23 mouse cellular contexts compared by ENCODE assay signal in the genomic region with DNA sequence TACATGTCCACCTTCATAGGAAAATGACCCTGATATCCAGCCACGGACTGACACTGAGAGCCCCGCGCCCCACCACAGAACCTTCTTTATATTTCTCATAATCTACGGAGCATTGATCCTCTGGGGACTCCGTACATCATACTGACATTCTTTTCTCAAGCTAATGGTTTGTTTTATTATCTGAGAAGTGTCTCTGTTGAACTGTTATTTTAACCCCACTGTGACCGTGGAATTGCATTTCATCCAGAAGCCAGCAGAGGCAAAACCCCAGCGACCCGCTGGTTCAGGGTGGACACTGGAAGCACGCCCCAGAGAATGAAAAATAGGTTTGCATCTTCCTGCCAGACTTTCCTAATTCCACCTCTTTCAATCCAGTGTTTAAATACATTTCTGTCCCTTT.
A peak's percentile ranks its signal among the peaks of the same experiment; 100 is the strongest.
DNase-seq lines count a peak whose midpoint lies in the region; ATAC-seq lines count a peak whose summit lies in the region.
"Had no signal": no experiment of that assay in that cellular context is flagged by ENCODE, and none has a peak within 500 bp of the region (broad histone marks: within the 10 kb centered on the region; RNA-seq: fewer than 3 reads in every experiment).

No protein-coding gene starts in this region.

- no peak overlapping the region for H3K9ac ChIP-seq in kidney, embryonic 14.5 days (ENCODE audit: low read depth, low read length)
- H3K9ac ChIP-seq in hindbrain, embryonic 14.5 days: peak overlapping the region; percentile 4; the same call in 1 of the 2 replicates
- no peak overlapping the region for H3K9ac ChIP-seq in forebrain, embryonic 15.5 days (replicated peaks)
- H3K9ac ChIP-seq: forebrain, embryonic 12.5 days; heart, embryonic 15.5 days; kidney, embryonic 15.5 days; limb, embryonic 12.5 days; liver, postnatal 0 days had no signal

- no peaks in the 10 kb centered on the region for H3K4me1 ChIP-seq in kidney, embryonic 14.5 days (ENCODE audit: control insufficient read depth, insufficient read depth, low read length)
- peaks cover 4% of the 10 kb centered on the region for H3K4me1 ChIP-seq in hindbrain, embryonic 14.5 days (replicated peaks; ENCODE audit: control insufficient read depth, insufficient read depth, low read length)
- H3K4me1 ChIP-seq in forebrain, embryonic 15.5 days: peaks cover 12% of the 10 kb centered on the region

- H3K4me3 ChIP-seq in kidney, embryonic 14.5 days (ENCODE audit: low read length): no peak overlapping the region
- H3K4me3 ChIP-seq in hindbrain, embryonic 14.5 days (replicated peaks; ENCODE audit: low read length): no peak overlapping the region
- no peak overlapping the region for H3K4me3 ChIP-seq in forebrain, embryonic 15.5 days
- H3K4me3 ChIP-seq: forebrain, embryonic 12.5 days; gastrocnemius, adult 2 months; heart, embryonic 15.5 days; kidney, embryonic 15.5 days; layer of hippocampus, adult 2 months; limb, embryonic 12.5 days had no signal

- WGBS in kidney, embryonic 14.5 days: 19% methylated on average over 9 of the region's 9 CpGs
- 25% methylated on average over 9 of the region's 9 CpGs for WGBS in hindbrain, embryonic 14.5 days
- 68% methylated on average over 9 of the region's 9 CpGs for WGBS in forebrain, embryonic 15.5 days

- H3K36me3 ChIP-seq in kidney, embryonic 14.5 days (ENCODE audit: control insufficient read depth, insufficient read depth, low read length): no peaks in the 10 kb centered on the region
- H3K36me3 ChIP-seq in hindbrain, embryonic 14.5 days (replicated peaks; ENCODE audit: control insufficient read depth, insufficient read depth): no peaks in the 10 kb centered on the region
- no peaks in the 10 kb centered on the region for H3K36me3 ChIP-seq in forebrain, embryonic 15.5 days
- H3K36me3 ChIP-seq: forebrain, embryonic 12.5 days; heart, embryonic 15.5 days; kidney, embryonic 15.5 days; limb, embryonic 12.5 days had no signal

- no peak overlapping the region for H3K4me2 ChIP-seq in kidney, embryonic 14.5 days (replicated peaks; ENCODE audit: low read depth, low read length)
- no peak overlapping the region; the same call in 1 of the 2 replicates for H3K4me2 ChIP-seq in hindbrain, embryonic 14.5 days (replicated peaks)
- no peak overlapping the region for H3K4me2 ChIP-seq in forebrain, embryonic 15.5 days (replicated peaks)
- H3K4me2 ChIP-seq: forebrain, embryonic 12.5 days; heart, embryonic 15.5 days; kidney, embryonic 15.5 days; limb, embryonic 12.5 days; liver, embryonic 11.5 days had no signal

- intact Hi-C loops in left cerebral cortex, postnatal 4 days (cut with DNase I): no loop called here

- H3K27ac ChIP-seq in kidney, embryonic 14.5 days (ENCODE audit: low read depth, low read length): no peak overlapping the region
- no peak overlapping the region for H3K27ac ChIP-seq in hindbrain, embryonic 14.5 days
- no peak overlapping the region for H3K27ac ChIP-seq in forebrain, embryonic 15.5 days (replicated peaks)
- H3K27ac ChIP-seq: forebrain, embryonic 12.5 days; gastrocnemius, adult 2 months; heart, embryonic 15.5 days; kidney, embryonic 15.5 days; layer of hippocampus, adult 2 months; limb, embryonic 12.5 days; stomach, postnatal 0 days had no signal

- H3K27me3 ChIP-seq in kidney, embryonic 14.5 days (ENCODE audit: control insufficient read depth, insufficient read depth, low read length): peaks cover 68% of the 10 kb centered on the region
- H3K27me3 ChIP-seq in hindbrain, embryonic 14.5 days (ENCODE audit: control insufficient read depth, insufficient read depth, low read length): 0 out of 2 replicates have a peak, but pooled peaks cover 17% of the 10 kb centered on the region
- H3K27me3 ChIP-seq in forebrain, embryonic 15.5 days: peaks cover 31% of the 10 kb centered on the region

- no peak for ATAC-seq in kidney, embryonic 14.5 days (ENCODE audit: low FRiP score, low TSS enrichment)
- no peak for ATAC-seq in hindbrain, embryonic 14.5 days (ENCODE audit: low FRiP score)
- ATAC-seq in forebrain, embryonic 15.5 days (replicated peaks): no peak
- ATAC-seq: activated CD4-positive, CD25-positive, alpha-beta regulatory T cell, adult 4 months; liver, postnatal 0 days had no signal

- peak; percentile 13 to 17 for DNase-seq in kidney, postnatal 4 days
- DNase-seq in embryo, embryonic 10 days (ENCODE audit: low spot score): peak; percentile 35
- peak; percentile 54 for DNase-seq in embryo, embryonic 10.5 days (ENCODE audit: low spot score)
- DNase-seq in hindbrain, embryonic 14.5 days (ENCODE audit: low spot score): no peak
- DNase-seq in left cerebral cortex, postnatal 4 days: no peak
- DNase-seq: adrenal gland, postnatal 10 days; cerebellum, adult 18-20 months; cerebellum, postnatal 14 days; gastrocnemius, adult 2 months; heart, postnatal 36 days; liver, postnatal 0 days; lung, postnatal 10 days; right cerebral cortex, postnatal 14 days had no signal

- no peaks in the 10 kb centered on the region for H3K9me3 ChIP-seq in kidney, embryonic 14.5 days (ENCODE audit: control insufficient read depth, low read length)
- H3K9me3 ChIP-seq in hindbrain, embryonic 14.5 days (ENCODE audit: control insufficient read depth, low read length): no peaks in the 10 kb centered on the region
- H3K9me3 ChIP-seq in forebrain, embryonic 15.5 days: no peaks in the 10 kb centered on the region
- H3K9me3 ChIP-seq: forebrain, embryonic 12.5 days; heart, embryonic 15.5 days; kidney, embryonic 15.5 days; limb, embryonic 12.5 days had no signal

Comparison
In these comparisons a context has a peak if more than half of its experiments do, and no peak if none do; other contexts are left out.
1. DNase-seq: peak in kidney, postnatal 4 days (2 of 2), embryo, embryonic 10 days (single experiment) and embryo, embryonic 10.5 days (single experiment); none in hindbrain, embryonic 14.5 days (single experiment) and left cerebral cortex, postnatal 4 days (single experiment).